Mouse (Mus musculus) testis, postnatal 14 days (tissue): ENCODE data around the gene Cacna2d3.

Experiments
- DNase-seq: peaks from one replicate; pipeline ENCODE4 v3.0.0; 2021; ENCODE audit warnings: low spot score

Gene Cacna2d3

DNA sequence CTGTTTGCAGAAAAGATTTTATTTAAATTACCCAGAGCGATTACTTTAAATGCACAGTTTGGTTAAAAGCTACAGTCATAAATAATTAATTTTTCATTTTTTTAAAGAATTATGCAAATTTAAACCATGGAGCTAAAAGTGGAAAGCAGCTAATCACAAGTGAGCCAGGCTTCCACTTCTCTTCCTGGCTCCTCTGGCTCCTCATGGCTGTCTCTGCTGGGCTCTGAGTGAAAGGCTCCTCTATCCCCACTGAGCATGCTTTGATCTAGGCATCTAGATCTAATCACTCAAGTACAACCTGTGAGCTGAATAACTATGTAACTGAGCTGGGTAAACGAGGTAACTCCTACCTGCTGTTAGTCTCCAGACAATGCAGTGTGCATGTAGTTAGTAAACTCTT, 577.5 kb downstream of the Cacna2d3 start:
- no peak for DNase-seq

DNA sequence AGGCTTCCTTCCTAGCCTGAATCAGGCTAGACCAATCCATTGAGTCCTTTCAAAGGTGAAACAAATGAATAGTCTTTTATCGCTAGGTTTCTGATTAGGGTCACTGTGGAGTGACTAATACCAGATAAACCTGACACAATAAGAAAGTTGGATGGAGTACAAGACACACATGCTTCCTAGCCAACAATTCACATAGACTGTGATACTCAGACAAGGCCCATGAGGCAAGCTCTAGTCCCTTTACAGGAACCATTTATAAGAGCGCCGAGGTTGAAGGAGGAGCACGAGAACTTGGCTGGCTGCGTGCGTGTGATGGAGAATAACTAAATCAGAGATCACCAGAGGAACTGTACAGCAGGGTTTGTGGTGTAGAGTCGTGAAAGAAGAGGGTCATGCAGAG, 584.0 kb downstream of the Cacna2d3 start:
- DNase-seq: no peak

DNA sequence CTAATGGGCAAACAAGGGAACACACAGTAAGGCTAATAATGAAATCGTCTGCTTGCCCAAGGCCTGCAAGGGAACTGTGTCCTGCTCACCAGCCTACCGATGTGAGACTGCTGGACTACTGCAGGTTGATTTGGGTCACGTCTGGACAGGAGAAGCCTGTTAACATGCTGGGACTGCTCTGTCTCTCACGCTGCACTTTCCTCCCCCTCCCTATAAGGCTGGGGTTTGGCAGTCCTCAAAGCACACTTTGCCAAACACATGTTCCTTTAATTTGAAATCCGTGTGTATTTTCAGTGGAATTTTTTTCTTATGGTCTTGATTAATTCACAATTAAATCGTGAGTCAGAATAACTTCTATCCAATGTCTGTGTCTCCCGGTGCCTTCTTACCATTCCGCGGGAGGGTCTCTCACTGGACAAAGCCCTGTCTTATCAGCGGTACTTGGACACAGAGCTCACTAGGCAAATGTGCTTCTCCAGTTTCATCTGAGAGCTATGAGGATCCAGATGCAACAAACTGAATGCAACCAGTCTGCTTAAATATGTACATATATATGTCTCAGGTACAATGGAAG, 584.6 kb downstream of the Cacna2d3 start:
- DNase-seq: no peak

DNA sequence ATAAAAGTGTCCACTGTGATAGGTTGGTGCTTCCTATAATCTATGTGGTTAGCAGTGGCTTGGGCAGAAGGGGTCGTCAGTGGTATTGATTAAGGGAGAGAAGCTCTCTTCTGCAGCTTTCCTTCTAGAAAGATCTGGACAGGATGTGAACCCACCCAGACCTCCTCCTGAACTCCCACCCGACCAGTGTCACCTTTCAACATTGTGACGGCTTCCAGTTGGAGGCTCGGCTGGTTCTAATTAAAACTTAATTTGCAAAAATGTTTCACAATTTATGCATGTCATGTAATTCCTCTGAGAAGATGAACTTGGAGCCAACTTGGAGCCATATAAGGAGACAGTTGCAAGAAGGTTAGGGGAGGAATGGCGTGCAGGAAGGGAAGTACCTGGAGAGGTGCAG, 586.8 kb downstream of the Cacna2d3 start:
- DNase-seq: no peak

DNA sequence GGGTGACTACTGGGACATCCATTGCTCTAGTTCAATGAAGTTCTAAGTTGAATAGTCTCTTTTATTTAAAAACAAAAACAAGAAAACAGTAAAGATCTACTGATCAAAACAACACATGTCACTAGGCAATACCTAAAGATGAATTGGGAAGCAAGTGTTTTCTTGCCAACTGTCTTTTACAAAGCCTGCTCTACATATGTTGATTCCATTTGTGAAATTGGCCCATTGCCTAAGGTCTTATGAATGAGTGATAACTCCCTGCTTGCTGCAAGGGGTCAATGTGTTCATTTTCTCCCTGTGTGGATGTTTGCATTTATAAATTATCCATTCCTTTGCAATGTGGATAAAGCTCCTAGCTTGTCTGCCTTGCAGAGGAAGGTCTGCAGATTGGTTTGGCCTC, 591.2 kb downstream of the Cacna2d3 start:
- no peak for DNase-seq

DNA sequence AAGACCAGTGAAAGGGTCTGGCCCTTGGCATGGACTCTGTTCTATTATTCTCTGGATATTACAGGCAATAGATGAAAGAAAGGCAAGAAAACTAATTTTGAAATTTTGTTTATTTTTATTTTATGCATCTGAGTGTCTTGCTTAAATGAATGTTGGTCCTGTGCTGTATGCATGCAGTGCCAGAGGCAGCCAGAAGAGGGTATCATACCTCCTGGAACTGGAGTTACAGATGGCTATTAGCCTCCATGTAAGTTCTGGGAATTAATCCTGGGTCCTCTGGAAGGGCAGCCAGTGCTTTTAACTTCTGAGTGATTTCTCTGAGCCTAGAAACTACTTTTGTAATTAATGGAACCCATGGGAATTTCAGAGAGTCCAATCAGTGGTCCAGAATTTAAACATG, 597.8 kb downstream of the Cacna2d3 start:
- DNase-seq: no peak

DNA sequence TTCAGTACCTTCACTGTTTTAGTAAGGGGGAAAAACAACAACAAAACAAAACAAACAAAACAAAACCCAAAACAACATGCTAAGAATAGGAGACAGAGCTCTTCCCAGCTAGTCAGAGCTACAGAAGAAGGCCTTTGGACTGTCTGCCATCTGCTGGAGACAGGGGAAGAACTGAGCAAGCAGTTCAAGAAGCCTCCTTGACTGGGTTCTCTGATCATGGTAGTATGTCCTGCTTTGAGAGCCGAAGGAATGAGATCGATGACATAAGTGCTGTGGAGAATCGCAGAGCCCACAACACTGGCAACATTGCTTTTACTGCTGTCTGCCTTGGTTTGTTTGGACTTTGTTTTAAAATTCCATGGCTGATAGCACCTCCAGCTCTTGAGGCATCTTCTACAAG, 598.9 kb downstream of the Cacna2d3 start:
- DNase-seq: no peak

DNA sequence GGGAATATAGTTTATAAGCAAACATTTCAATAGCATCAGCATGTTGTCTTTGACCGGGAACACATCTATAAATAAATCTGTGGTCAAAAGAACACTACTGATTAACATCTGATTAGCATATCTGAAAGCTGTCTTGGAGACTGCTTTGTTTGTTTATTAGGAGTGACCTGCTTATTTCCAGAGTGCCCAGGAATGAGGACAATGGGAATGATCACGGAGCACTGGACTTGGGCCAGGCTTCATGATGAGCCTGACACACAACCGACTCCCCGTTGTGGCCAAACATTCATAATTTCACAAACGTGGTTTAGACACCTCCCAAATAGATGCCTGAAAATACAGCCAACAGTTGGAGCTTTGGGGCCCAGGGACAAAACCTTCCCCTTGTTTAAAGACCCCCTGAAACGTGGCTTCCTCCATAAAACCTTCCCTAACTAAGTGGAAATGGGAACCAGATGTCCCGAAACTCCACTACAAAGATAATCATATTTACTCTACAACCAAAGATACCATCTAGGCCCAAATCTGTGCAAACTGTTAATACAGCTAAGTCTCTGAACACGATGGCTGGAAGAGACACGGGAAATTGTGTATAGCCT, 607.7 kb downstream of the Cacna2d3 start:
- DNase-seq: no peak

DNA sequence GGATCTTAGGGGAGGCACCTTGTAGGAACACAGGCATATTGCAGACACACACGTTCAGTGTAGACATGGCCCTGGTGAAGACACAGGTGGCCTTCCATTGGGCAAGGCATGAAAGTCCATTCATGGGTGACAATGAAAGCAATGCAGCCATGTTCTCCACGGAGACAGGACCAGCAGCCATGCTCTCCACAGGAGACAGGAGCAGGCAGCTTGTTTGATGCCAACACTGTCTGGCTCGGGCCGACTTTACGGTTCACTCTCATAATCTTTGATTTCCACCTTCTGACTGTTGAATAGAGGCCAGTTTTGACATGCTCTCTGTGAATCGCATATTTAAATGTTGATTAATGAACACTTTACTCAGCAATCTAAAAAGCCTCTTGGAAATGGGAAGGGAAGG, 610.0 kb downstream of the Cacna2d3 start:
- DNase-seq: no peak

DNA sequence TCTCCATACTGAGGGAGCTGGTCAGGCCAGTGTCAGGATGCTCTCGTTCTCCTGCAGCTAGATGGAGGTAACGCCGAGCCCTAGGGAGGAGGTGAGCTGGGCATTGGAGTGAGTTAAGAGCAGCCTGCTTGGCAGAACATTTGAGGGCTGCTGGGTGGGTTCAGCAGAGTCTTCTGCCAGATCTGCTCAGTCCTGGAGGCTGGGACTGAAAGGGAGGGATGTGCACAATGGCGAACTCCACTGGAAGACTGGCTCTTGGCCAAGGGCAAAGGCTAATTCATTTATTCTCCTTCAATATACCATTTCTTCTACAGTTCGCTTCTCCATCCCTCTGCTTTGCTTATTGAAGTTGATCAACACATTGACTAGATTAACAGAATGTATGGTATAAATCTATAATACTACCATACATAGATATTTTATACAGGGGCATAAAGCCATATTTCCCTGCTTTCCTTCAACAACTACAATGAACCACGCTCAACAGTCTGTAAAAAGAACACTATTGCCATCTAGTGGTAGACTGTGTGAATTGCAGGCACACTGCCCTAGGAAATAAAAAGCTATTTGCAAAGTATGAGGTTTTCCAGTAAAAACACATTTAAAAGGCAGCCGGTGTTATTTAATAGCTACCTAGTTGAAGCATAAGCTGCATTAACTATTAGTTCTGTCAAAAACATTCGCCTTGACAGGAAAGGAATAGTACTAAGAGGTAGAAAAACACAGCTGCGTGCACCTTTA, 611.1 kb downstream of the Cacna2d3 start:
- DNase-seq: no peak

DNA sequence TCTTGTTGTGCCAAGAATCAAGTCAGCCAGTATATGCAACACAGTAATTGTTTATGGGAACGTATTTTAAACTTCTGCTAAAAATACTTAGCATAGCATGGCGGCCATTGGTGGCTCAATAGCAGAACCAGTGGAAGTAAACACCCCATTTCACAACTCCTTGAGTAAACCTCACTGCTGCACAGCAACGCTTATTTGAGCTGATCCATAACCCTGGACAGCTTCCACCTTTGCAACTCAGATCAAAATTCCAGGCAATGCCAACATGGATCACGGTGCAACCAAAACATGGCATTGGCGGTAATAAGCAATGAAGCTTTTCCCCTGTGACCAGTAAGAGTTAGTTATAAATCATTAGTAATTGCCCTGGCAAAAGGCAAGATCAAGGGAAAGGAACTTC, 614.2 kb downstream of the Cacna2d3 start:
- no peak for DNase-seq

DNA sequence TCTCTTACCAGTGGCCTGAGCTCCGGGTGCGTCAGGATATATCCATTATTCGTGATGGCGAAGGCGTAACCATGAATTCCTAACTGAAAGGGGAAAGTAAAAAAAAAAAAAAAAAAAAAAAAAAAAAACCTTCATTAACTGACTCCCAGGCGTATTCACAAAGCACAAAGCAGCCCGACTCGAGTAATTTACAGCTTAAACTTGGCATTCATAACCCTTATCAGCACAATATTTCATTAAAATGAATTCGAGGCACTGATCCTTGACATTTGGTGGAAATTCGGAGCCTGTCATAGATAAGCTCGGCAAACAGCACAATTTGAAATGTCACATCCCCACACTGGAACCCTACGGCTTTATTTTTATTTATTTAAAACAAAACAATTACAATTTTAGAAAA, 623.9 kb downstream of the Cacna2d3 start:
- DNase-seq: no peak

DNA sequence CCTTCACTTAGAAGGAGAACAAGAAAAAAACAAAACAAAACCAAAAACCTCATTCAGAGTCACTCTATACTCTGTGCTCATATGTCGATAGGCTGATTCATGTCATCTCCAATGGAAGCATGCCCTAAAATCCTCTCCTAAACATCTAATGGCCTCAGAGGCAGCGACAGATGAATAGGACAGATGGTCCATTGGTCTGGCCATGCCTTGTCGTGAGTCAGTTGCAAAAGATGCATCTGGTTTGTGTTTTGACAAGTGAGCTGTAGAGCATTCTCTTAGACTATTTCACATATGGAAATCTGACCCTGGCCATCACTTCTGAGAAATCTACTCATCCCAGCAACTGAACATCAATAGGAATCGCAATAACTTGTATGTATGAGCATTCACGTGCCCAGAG, 626.2 kb downstream of the Cacna2d3 start:
- no peak for DNase-seq

DNA sequence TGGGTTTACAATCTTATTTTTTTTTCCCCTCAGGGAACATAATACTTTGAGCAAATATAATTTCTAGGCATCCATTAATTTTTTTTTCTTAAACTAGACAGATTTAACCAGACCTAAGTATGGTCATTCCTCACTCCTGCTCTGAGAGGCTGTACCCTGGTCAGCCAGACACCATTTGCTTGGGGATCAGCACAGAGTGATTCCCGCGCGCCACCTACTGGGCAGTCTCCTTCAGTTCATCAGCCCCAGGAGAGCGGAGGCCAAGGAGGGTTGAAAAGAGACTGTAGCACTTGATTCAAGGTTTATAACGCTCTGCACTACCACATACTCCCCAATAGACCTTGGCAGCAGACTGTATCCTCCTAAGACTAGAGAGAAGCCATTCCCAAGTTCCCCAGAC, 631.6 kb downstream of the Cacna2d3 start:
- DNase-seq: peak; percentile 21

DNA sequence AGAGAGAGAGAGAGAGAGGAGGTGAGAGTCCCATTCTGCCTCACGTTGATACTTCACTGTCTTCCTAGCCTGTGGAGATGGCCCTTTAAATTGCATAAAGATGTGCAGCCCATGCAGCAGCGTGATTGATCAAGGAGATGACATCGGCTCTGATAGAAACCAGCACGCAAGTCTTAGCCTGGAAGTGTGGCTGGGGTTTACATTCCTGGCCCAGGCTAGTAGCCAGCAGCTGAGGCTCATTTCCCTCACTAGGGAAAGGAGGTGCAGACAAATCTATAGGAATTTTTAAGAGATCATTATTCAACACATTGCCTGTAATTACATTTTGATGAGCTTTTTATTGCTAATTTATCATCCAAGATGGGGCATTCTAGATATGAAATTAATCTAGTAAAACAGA, 635.1 kb downstream of the Cacna2d3 start:
- no peak for DNase-seq

DNA sequence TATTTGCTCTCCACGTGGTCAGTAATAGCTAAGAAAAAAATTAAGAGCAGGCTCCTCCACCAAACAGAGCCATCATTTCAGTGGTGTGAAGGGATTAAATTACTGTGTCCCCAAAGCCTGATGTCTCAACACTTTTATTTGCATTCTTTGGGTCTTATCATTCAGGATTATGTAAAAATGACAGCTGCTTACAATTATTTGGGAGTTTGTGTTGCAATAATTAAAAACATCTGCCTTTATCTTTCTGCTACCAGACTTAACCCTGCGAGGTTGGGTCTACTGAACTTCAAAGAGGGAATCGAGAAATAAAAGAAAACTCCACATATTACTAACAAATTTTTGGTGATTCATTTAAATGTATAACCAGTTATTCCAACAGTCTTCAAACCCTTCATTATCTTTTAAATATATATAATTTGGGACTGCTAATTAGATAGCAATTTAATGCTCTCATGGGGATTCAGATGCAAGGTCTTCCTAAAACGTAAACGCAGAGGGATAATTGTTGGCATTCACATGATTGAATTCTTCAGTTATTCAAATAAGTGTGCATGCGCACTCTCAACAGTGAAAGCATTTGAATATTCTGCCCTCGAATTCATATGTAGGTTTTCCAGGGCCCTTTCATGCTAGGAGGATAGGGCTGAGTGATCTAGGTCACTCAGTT, 636.0 kb downstream of the Cacna2d3 start:
- DNase-seq: no peak

DNA sequence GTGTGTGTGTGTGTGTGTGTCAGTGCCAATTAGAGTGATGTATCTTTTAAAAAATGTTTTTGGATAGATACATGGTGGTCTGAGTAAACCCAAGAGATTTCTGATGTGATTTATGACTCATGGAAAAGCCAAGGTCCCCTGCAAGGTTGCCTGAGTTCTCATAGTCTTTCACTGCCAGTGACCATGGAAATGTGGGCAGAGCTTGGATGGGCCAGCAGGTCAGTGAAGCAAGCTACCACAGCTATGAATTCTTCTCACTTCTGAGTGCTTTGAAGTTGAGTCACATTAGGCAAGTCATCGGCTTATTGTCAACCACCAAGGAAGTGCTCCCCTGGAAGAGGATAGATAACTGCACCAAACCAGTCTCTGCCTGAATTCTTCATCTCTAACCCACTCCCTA, 639.5 kb downstream of the Cacna2d3 start:
- DNase-seq: no peak

DNA sequence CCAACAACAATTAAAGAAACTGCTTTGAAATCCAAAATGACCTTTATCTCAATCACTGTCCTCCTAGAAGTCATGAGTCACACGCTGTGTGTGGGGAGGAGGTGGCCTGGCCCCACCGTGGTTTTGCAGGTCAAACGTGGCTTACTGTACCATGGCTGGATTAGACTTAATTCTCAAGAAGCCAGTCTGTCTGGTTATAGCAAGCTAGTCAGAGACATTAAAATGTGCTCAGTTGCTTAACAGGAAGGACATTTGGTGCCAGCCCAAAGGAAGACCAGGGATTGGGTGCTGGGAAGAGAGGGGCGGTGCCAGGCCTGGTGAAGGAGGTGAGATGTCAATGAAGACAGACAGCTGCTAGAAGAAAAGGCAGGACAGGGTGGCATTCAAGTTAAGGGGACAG, 641.0 kb downstream of the Cacna2d3 start:
- DNase-seq: no peak

DNA sequence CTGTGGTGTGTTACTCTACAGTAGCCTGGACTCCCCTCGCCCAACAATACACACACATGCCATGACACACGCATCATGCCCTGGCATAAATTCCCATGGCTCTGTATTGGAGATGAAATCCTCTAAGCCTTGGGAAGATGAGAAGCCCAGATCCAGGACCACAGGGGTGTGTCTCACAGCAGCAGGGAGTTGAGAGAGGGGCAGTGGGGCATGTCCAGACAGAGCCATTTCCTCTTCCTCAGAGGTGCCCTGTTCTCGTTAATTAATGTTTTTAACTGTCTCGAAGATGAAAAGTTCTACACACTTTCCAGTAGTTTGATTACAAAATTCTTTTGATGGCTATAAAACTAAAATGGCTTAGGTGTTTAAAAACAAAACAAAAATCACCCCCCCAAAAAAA, 641.4 kb downstream of the Cacna2d3 start:
- no peak for DNase-seq

DNA sequence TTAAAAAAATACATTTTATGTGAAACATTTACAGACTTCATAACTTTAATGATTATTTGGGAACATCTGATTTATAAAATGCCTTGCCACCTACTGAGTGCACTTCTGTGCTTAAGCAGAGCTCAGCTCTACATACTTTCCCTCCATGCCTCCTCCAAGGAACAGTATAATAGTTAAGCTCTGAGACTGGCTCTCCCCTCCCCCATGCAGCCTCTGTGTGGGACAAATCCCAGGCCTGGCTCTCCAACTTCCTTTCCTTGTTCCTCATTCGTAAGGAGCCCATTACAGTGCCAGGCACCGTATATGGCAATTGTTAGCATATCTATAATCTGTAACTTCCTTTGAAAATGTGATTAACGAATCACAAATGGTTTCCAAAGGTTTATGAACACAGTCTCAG, 644.2 kb downstream of the Cacna2d3 start:
- no peak for DNase-seq

DNA sequence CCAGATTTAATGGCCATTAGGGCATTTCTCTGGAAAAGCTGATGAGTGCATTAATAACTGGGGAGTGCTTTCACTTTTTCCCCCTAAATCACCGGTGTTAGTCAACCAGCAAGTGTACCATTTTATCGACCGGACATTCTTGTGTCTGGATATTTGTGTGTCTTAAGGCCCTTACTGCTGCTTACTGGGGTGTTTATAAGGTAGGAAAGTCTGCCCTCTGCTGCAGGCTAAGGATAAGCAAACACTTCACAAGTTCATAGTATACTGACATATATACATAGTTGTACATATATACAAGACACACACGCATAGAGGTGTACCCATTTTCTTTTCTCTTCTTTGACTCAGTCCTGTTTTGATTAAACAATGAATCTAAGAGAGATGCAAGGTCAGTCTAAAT, 647.9 kb downstream of the Cacna2d3 start:
- no peak for DNase-seq

DNA sequence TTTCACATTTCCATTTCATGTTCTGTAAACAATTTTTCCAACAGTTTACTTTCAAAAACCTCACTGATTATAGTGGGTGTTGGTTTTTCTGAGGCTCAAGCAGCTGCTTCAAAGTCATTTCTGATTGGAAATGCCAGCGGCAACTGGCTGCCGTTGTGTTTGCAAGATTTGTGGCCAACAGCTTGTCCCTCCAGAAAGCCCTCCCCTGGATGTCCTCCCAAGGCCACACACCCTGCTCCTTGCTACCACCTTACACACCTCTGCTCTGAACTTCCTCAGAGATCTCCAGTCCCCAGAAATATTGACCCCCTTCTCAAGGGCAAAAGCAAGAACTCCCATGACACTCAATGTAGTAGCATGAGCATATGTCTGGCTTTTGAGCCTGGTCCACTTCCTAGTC, 659.0 kb downstream of the Cacna2d3 start:
- no peak for DNase-seq

DNA sequence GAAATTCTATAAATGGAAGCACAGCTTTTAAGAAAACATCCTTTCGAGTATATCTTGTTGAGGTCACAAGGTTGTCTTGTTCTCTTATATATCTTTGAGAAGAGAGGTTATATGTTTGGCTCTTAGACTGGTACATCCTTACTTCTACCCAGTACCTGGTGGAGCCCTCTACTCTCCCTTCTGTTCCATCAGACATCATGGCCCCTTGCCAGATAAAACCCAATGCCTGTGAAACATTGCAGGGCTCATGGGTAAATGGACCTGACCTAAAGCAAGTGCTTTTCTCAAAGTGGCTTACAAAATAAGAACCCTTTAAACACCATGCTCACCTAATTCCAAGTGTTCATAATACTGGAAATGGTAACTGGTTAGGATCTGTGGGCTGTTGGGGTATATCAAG, 660.2 kb downstream of the Cacna2d3 start:
- no peak for DNase-seq
